Mouse (Mus musculus): Measurements from ENCODE around the gene Ndufv1. TPM values are rescaled to one million over a fixed set of nuclear protein-coding genes. Genes with fewer than 3 reads are reported as not detected.

The Ndufv1 gene
- polyA plus RNA-seq, 1 experiment, result 260 TPM

GRCm38 (mm10) chr19:4023185-4023584 lies 10.6 kb upstream of the Ndufv1 start:
- Histone ChIP-seq H3K27ac (ENCODE audit: insufficient read depth, low read length) (no peak overlapping the region), H3K4me1 (ENCODE audit: control insufficient read depth, insufficient read depth, low read length) (no peaks in the 10 kb centered on the region), H3K4me3 (ENCODE audit: insufficient read depth, low read length) (no peak overlapping the region)
- TF ChIP-seq CTCF (IDR thresholded peaks at IDR 0.05; ENCODE audit: extremely low read depth, insufficient read depth, low read length), result no peak
- no peak for TF ChIP-seq POLR2A (IDR thresholded peaks at IDR 0.05; ENCODE audit: extremely low read depth, insufficient read depth, low read length)

GRCm38 (mm10) chr19:4018743-4019583 lies 6.4 kb upstream of the Ndufv1 start:
- Histone ChIP-seq H3K27ac (ENCODE audit: insufficient read depth, low read length) (no peak overlapping the region), H3K4me1 (ENCODE audit: control insufficient read depth, insufficient read depth, low read length) (no peaks in the 10 kb centered on the region), H3K4me3 (ENCODE audit: insufficient read depth, low read length) (no peak overlapping the region)
- peak; percentile 83 for TF ChIP-seq CTCF (IDR thresholded peaks at IDR 0.05; ENCODE audit: extremely low read depth, insufficient read depth, low read length)
- no peak for TF ChIP-seq POLR2A (IDR thresholded peaks at IDR 0.05; ENCODE audit: extremely low read depth, insufficient read depth, low read length)

GRCm38 (mm10) chr19:4017921-4018587 lies 5.4 kb upstream of the Ndufv1 start:
- H3K27ac ChIP-seq (ENCODE audit: insufficient read depth, low read length), result no peak overlapping the region
- H3K4me1 ChIP-seq (ENCODE audit: control insufficient read depth, insufficient read depth, low read length), result no peaks in the 10 kb centered on the region
- TF ChIP-seq CTCF (IDR thresholded peaks at IDR 0.05; ENCODE audit: extremely low read depth, insufficient read depth, low read length) (no peak), POLR2A (IDR thresholded peaks at IDR 0.05; ENCODE audit: extremely low read depth, insufficient read depth, low read length) (no peak)
- H3K4me3 ChIP-seq (ENCODE audit: insufficient read depth, low read length), result no peak overlapping the region

GRCm38 (mm10) chr19:4015635-4016034 lies 3.0 kb upstream of the Ndufv1 start:
- H3K27ac ChIP-seq (ENCODE audit: insufficient read depth, low read length), result no peak overlapping the region
- peaks cover 4% of the 10 kb centered on the region; the same call in 1 of the 2 replicates for H3K4me1 ChIP-seq (ENCODE audit: control insufficient read depth, insufficient read depth, low read length)
- no peak for TF ChIP-seq POLR2A (IDR thresholded peaks at IDR 0.05; ENCODE audit: extremely low read depth, insufficient read depth, low read length)
- H3K4me3 ChIP-seq (ENCODE audit: insufficient read depth, low read length), result no peak overlapping the region

- no peak for TF ChIP-seq POLR2A (IDR thresholded peaks at IDR 0.05; ENCODE audit: extremely low read depth, insufficient read depth, low read length)
- no peak for TF ChIP-seq CTCF (IDR thresholded peaks at IDR 0.05; ENCODE audit: extremely low read depth, insufficient read depth, low read length)
- H3K4me3 ChIP-seq (ENCODE audit: insufficient read depth, low read length), result no peak overlapping the region
- peaks cover 4% of the 10 kb centered on the region; the same call in 1 of the 2 replicates for H3K4me1 ChIP-seq (ENCODE audit: control insufficient read depth, insufficient read depth, low read length)
- no peak overlapping the region for H3K27ac ChIP-seq (ENCODE audit: insufficient read depth, low read length)
Observed at GRCm38 (mm10) chr19:4014802-4015201, 2.2 kb upstream of the Ndufv1 start.

GRCm38 (mm10) chr19:4013066-4013465 lies 460 bp upstream of the Ndufv1 start:
- no peak for TF ChIP-seq POLR2A (IDR thresholded peaks at IDR 0.05; ENCODE audit: extremely low read depth, insufficient read depth, low read length)
- no peak for TF ChIP-seq CTCF (IDR thresholded peaks at IDR 0.05; ENCODE audit: extremely low read depth, insufficient read depth, low read length)
- no peak overlapping the region; the same call in 1 of the 2 replicates for H3K4me3 ChIP-seq (ENCODE audit: insufficient read depth, low read length)
- peaks cover 4% of the 10 kb centered on the region; the same call in 1 of the 2 replicates for H3K4me1 ChIP-seq (ENCODE audit: control insufficient read depth, insufficient read depth, low read length)
- H3K27ac ChIP-seq (ENCODE audit: insufficient read depth, low read length), result no peak overlapping the region

- H3K4me1 ChIP-seq (ENCODE audit: control insufficient read depth, insufficient read depth, low read length), result peaks cover 4% of the 10 kb centered on the region; the same call in 1 of the 2 replicates
- H3K27ac ChIP-seq (ENCODE audit: insufficient read depth, low read length), result no peak overlapping the region
Observed at GRCm38 (mm10) chr19:4011086-4011485, 1.5 kb downstream of the Ndufv1 start.

GRCm38 (mm10) chr19:4005971-4006370 lies 6.6 kb downstream of the Ndufv1 start:
- TF ChIP-seq CTCF (IDR thresholded peaks at IDR 0.05; ENCODE audit: extremely low read depth, insufficient read depth, low read length) (no peak), POLR2A (IDR thresholded peaks at IDR 0.05; ENCODE audit: extremely low read depth, insufficient read depth, low read length) (no peak)
- H3K4me1 ChIP-seq (ENCODE audit: control insufficient read depth, insufficient read depth, low read length), result no peaks in the 10 kb centered on the region
- no peak overlapping the region for H3K4me3 ChIP-seq (ENCODE audit: insufficient read depth, low read length)
- H3K27ac ChIP-seq (ENCODE audit: insufficient read depth, low read length), result no peak overlapping the region

More at GRCm38 (mm10) chr19:4011086-4011485, 1.5 kb downstream of the Ndufv1 start:
- no peak overlapping the region for H3K4me3 ChIP-seq (ENCODE audit: insufficient read depth, low read length)
- TF ChIP-seq CTCF (IDR thresholded peaks at IDR 0.05; ENCODE audit: extremely low read depth, insufficient read depth, low read length) (no peak), POLR2A (IDR thresholded peaks at IDR 0.05; ENCODE audit: extremely low read depth, insufficient read depth, low read length) (no peak)

GRCm38 (mm10) chr19:4005091-4005490 lies 7.5 kb downstream of the Ndufv1 start:
- H3K4me3 ChIP-seq (ENCODE audit: insufficient read depth, low read length), result no peak overlapping the region
- H3K4me1 ChIP-seq (ENCODE audit: control insufficient read depth, insufficient read depth, low read length), result no peaks in the 10 kb centered on the region
- TF ChIP-seq POLR2A (IDR thresholded peaks at IDR 0.05; ENCODE audit: extremely low read depth, insufficient read depth, low read length), result no peak
- TF ChIP-seq CTCF (IDR thresholded peaks at IDR 0.05; ENCODE audit: extremely low read depth, insufficient read depth, low read length), result no peak
- H3K27ac ChIP-seq (ENCODE audit: insufficient read depth, low read length), result no peak overlapping the region
